Mouse (Mus musculus) embryo, embryonic 10.5 days (tissue): ENCODE results near the gene Unc5b.

ENCODE experiments used
- DNase-seq: peaks from one replicate; pipeline ENCODE4 v3.0.0-alpha.2; 2015; ENCODE audit warnings: low spot score

Gene Unc5b

GRCm38 (mm10) chr10:60718491-60718890, 112.9 kb downstream of the Unc5b start:
- no peak for DNase-seq

- DNase-seq: no peak
Measured at GRCm38 (mm10) chr10:60716449-60716848, 114.9 kb downstream of the Unc5b start.
